Mouse (Mus musculus): ENCODE results near the gene Tmtc1.

GRCm38 (mm10) chr6:148401031-148401430 lies 43.2 kb downstream of the Tmtc1 start:
- TF ChIP-seq EP300 (IDR thresholded peaks at IDR 0.05; ENCODE audit: insufficient read depth, low read depth, low read length) (no peak), POLR2A (IDR thresholded peaks at IDR 0.05; ENCODE audit: insufficient read depth, low read length) (no peak)

All from ES-Bruce4 (cell line).